Mouse (Mus musculus): ENCODE measurements around the gene Gna12.

Gna12 gene

GRCm38 (mm10) chr5:140750925-140751324, 79.3 kb downstream of the Gna12 start:
- DNase-seq: peak; percentile 37

- peak; percentile 88 for DNase-seq
Measured at GRCm38 (mm10) chr5:140749062-140749875, 81.0 kb downstream of the Gna12 start.

GRCm38 (mm10) chr5:140748425-140748824, 81.8 kb downstream of the Gna12 start:
- DNase-seq: no peak

GRCm38 (mm10) chr5:140743706-140744131, 86.5 kb downstream of the Gna12 start:
- peak; percentile 26 for DNase-seq

- DNase-seq: peak; percentile 59
Measured at GRCm38 (mm10) chr5:140741877-140742276, 88.4 kb downstream of the Gna12 start.

GRCm38 (mm10) chr5:140741040-140741439, 89.2 kb downstream of the Gna12 start:
- no peak for DNase-seq

GRCm38 (mm10) chr5:140739813-140740212, 90.4 kb downstream of the Gna12 start:
- DNase-seq: no peak

- no peak for DNase-seq
Measured at GRCm38 (mm10) chr5:140736166-140736565, 94.1 kb downstream of the Gna12 start.

GRCm38 (mm10) chr5:140735297-140735696, 94.9 kb downstream of the Gna12 start:
- DNase-seq: peak; percentile 53

GRCm38 (mm10) chr5:140733336-140733735, 96.9 kb downstream of the Gna12 start:
- DNase-seq: no peak

GRCm38 (mm10) chr5:140732195-140732594, 98.0 kb downstream of the Gna12 start:
- DNase-seq: no peak

- no peak for DNase-seq
Measured at GRCm38 (mm10) chr5:140731040-140731797, 99.0 kb downstream of the Gna12 start.

GRCm38 (mm10) chr5:140726946-140727740, 103.1 kb downstream of the Gna12 start:
- DNase-seq: no peak

- DNase-seq: no peak
Measured at GRCm38 (mm10) chr5:140726062-140726839, 104.0 kb downstream of the Gna12 start.

- DNase-seq: peak; percentile 65
Measured at GRCm38 (mm10) chr5:140723822-140724221, 106.4 kb downstream of the Gna12 start, which contains the start of gene Amz1. Gene Amz1 (plus strand): TSS chr5:140724127.

GRCm38 (mm10) chr5:140722121-140722520, 108.1 kb downstream of the Gna12 start:
- no peak for DNase-seq

GRCm38 (mm10) chr5:140720773-140721172, 109.5 kb downstream of the Gna12 start:
- no peak for DNase-seq

GRCm38 (mm10) chr5:140711040-140711439, 119.2 kb downstream of the Gna12 start:
- DNase-seq: no peak

- no peak for DNase-seq
Measured at GRCm38 (mm10) chr5:140710315-140710714, 119.9 kb downstream of the Gna12 start.
